Mouse (Mus musculus) subcutaneous adipose tissue, adult 2 months (tissue): Measurements from ENCODE around the gene Apool. TPM values are rescaled to one million over a fixed set of nuclear protein-coding genes. Genes with fewer than 3 reads are reported as not detected.

Source experiments
- polyA plus RNA-seq: library from polyadenylated mRNA; depleted of rRNA; stranded (reverse); fragments of >200 nt; gene quantifications from 2 replicates; pipeline ENCODE4 v1.2.3, GENCODE M21; 2012; ENCODE audit warnings: low replicate concordance; rRNA removed

Apool gene
- 6.7 and 11.1 TPM in 2 replicates for polyA plus RNA-seq

GRCm38 (mm10) chrX:112310804-112311530 lies at the start of gene Apool:
TSS of gene Apool (plus strand) at chrX:112311334.

GRCm38 (mm10) chrX:112406679-112407078 lies 95.5 kb downstream of the Apool start, which contains the start of gene Satl1:
TSS of gene Satl1 (minus strand) at chrX:112406779.

Other genes starting within 250 kb of the Apool start
- gene 4933403O08Rik, start 72.3 kb upstream of the Apool start, polyA plus RNA-seq = not detected in 2 replicates
- gene Satl1, start 95.4 kb downstream of the Apool start, polyA plus RNA-seq = not detected in 2 replicates
- gene 2010106E10Rik, start 183.9 kb downstream of the Apool start, polyA plus RNA-seq = not detected in 2 replicates